Mouse (Mus musculus): ENCODE results near the gene Srgn.
"Not testable (repeated sequence)": the region's sequence is repeated elsewhere in the genome, so short reads cannot be mapped to it uniquely, and the experiment has no call there.

Gene Srgn

DNA sequence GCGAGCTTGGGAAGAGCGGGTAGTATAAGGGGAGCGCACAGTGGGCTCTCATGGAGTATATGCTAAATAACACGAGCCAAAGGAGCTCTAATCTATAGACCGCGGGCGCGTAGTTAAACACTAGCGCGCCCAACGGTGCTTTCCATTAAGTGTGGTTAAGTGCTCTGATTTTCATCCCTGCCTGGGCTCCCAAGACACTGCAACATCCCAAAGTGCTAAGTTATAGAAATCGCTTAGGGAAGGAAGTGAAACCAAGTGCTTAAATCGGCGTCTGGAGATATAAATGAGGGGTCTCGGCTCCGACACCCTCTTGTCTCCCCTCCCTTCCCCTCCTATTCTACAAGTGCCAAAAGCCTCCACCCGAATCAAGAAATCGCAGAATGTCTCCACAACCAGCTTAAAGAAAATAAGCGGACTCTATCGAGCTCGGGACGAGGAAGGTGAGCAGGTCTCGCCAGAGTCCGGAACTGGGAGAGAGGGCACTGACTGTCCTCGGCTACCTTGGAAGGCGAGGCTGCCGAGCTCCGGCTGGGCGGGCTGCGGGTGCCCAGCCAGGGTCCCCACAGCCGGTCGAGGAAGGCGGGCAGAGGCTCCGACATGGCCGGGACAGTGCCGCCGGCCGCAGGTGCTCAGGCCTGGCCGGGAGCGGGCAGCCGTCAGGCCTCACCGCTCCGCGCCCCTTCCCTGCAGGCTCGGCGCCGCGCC is 41.2 kb downstream of the Srgn start:
- peak; percentile 14 for DNase-seq (ENCODE audit: low read depth, low spot score)

DNA sequence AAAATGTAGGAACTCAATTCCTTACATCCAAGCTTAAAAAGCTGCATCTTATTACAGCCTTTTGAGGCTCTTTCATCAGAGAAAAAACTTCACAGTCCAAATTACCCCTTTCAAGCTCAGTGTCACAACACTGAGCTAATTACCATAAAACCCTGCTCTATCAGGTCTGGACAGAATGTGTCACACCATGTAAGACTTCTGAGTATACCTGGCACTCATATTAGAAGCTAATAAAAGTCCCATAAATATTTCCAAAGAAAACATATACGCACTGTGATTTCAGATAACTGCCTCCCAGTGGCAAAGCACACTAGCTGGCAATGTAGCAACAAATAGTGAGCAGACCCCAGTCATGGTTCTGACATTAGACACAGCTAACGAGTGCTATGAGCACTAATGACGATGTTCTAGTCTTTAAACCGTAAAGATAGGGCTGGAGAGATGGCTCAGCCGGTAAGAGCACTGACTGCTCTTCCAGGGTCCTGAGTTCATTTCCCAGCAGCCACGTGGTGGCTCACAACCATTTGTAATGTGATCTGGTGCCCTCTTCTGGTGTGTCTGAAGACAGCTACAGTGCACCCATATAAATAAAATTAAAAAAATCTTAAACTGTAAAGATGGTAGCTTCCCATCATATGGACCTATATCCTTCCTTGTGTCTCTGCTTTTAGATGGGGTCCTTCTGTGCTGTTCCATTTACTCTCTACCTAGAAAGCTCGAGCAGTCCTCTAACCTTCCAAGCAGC is 46.0 kb downstream of the Srgn start:
- no peak for DNase-seq (ENCODE audit: low read depth, low spot score)

- no peak for DNase-seq (ENCODE audit: low read depth, low spot score)
These were observed 50.3 kb downstream of the Srgn start for GRCm38 (mm10) chr10:62476980-62477379.

- DNase-seq (ENCODE audit: low read depth, low spot score): no peak
These were observed 52.3 kb downstream of the Srgn start for GRCm38 (mm10) chr10:62474944-62475343.

DNA sequence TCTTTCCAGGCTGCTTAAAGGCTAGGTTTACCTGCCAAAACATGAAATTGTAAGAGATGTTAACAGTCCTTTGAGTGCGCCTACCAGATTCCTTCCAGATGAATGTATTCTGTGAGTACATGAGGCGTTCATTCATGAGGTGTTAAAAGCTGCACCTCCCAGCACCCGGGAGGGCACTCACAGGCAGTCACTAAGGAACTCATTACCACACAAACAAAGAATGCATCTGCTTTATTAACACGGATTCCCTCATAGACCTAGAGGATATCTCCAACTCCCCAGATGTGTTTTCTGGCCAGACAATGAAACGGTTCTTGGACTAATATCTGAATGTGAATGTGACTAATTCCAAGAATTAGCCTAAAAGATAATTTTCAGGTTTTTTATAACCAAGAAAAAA is 56.1 kb downstream of the Srgn start:
- no peak for DNase-seq (ENCODE audit: low read depth, low spot score)

DNA sequence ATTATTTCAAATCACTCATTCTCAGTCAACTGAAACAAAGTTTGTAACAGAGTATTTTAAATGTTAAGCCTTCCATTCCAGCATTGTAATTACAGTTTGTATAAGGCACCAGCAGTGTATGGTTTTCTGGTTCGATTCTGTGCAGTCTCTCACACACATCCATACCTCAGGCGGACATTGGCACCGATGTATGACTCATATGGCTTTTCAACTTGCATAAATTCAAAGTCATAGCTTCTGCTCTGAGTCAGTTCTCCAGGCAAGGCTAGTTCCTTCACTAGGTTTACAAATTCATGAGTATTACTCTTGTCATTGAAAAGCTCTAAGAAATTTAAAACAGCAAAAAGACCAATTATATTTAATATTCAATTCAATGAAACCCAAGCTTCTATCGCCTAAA is 57.5 kb downstream of the Srgn start:
- DNase-seq (ENCODE audit: low read depth, low spot score): no peak

GRCm38 (mm10) chr10:62461321-62461720 is 65.9 kb downstream of the Srgn start:
- no peak for DNase-seq (ENCODE audit: low read depth, low spot score)

GRCm38 (mm10) chr10:62452001-62452400 is 75.2 kb downstream of the Srgn start:
- DNase-seq (ENCODE audit: low read depth, low spot score): not testable (repeated sequence)

GRCm38 (mm10) chr10:62450280-62450640 is 77.0 kb downstream of the Srgn start:
- no peak for DNase-seq (ENCODE audit: low read depth, low spot score)

DNA sequence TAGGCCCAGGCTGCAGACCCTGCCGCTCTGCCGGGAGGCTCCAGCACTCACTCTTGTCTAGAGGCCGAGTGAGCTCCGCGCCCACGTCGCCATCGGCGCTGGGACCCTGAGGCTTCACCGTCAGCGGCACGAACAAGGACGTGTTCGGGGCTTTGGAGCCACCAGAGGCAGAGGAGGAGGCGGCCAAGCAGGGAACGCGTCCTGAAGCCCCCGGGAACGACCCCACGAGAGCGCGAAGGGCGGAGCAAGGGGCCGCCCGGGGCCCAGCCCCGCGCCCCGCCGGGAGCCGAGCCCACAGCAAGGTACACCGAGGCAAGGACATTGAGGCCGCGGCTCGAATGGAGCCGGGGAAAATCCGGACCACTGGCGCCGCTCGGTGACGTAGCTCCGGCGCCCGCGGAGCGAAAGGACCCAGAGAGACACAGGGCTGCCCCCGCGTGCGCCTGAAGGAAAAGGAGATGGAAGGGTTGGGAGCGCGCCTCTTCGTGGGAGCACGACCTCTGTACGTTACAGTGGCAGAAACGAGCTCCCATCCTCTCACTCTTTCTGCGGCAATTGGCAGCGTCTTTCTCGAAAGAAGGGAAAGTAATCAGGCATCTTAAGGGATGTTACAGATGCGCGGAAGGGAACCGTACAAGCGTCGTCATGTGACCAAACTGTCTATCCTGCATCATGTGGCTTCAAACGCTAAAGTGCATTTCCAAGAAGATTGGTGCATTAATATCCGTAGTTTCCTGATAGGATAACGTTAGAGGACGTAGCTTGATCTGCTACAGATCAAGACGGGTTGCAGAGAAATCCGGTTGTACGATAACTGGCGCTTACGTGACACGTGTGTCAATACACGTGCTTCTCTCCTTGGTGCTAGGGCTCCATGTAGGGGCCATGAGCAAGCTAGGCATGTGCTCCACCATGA is 77.6 kb downstream of the Srgn start, which contains the start of the genes 4930507D05Rik and Supv3l1:
TSS of gene 4930507D05Rik (plus strand) at position 126 of the 916 bp plus-strand sequence.
TSS of gene Supv3l1 (minus strand) at position 375 of the 916 bp plus-strand sequence.
- DNase-seq (ENCODE audit: low read depth, low spot score): peak; percentile 87

All from retina, postnatal 7 days (tissue).